Comparison of ENCODE assay signal across 15 mouse cellular contexts in genomic region chr17:27167545-27167944, GRCm38 (mm10). TPM values are rescaled to one million over a fixed set of nuclear protein-coding genes. Genes with fewer than 3 reads are reported as not detected.
DNase-seq lines count a peak whose midpoint lies in the region; ATAC-seq and TF ChIP-seq lines count a peak whose summit lies in the region.
"Had no signal": no experiment of that assay in that cellular context is flagged by ENCODE, and none has a peak within 500 bp of the region (broad histone marks: within the 10 kb centered on the region; RNA-seq: fewer than 3 reads in every experiment).

Ip6k3 (minus strand) TSS chr17:27167795.

- H3K4me1 ChIP-seq in kidney, postnatal 0 days (replicated peaks; ENCODE audit: insufficient read depth, low read length) = no peaks in the 10 kb centered on the region
- H3K4me1 ChIP-seq in kidney, embryonic 15.5 days = no peaks in the 10 kb centered on the region

- WGBS in kidney, postnatal 0 days = 24% methylated on average over 4 of the region's 4 CpGs
- 37% methylated on average over 4 of the region's 4 CpGs for WGBS in kidney, embryonic 15.5 days

- DNase-seq in cerebellum, postnatal 10 days = peak; percentile 80 to 81
- no peak for DNase-seq in cerebellum, adult 11-12 months
- peak; percentile 26 for DNase-seq in kidney, postnatal 0 days (ENCODE audit: low spot score)
- peak; percentile 83 for DNase-seq in gastrocnemius, postnatal 25 days
- DNase-seq in lung, postnatal 14 days = peak; percentile 26
- no peak for DNase-seq in ovary, adult 18-20 months (ENCODE audit: low spot score)
- no peak for DNase-seq in cerebellum, postnatal 36 days
- DNase-seq: cerebellum, adult 11 months; embryo, embryonic 11 days had no signal

- no peak for TF ChIP-seq CTCF in kidney, postnatal 0 days (IDR thresholded peaks at IDR 0.05; ENCODE audit: low read depth)

- no peaks in the 10 kb centered on the region for H3K9me3 ChIP-seq in kidney, postnatal 0 days (replicated peaks; ENCODE audit: low read length)
- no peaks in the 10 kb centered on the region for H3K9me3 ChIP-seq in kidney, embryonic 15.5 days (replicated peaks)
- H3K9me3 ChIP-seq: forebrain, embryonic 10.5 days had no signal

- no peak within 1 kb of the TSS for H3K4me2 ChIP-seq in kidney, postnatal 0 days (ENCODE audit: low read length)
- H3K4me2 ChIP-seq in kidney, embryonic 15.5 days = no peak within 1 kb of the TSS

- no peak within 1 kb of the TSS for H3K27ac ChIP-seq in kidney, postnatal 0 days
- no peak within 1 kb of the TSS for H3K27ac ChIP-seq in kidney, embryonic 15.5 days

- no peak within 1 kb of the TSS for H3K9ac ChIP-seq in kidney, postnatal 0 days (ENCODE audit: low read depth, low read length)
- H3K9ac ChIP-seq in kidney, embryonic 15.5 days = no peak within 1 kb of the TSS

- no peaks in the 10 kb centered on the region for H3K36me3 ChIP-seq in kidney, postnatal 0 days (ENCODE audit: insufficient read depth, low read length)
- no peaks in the 10 kb centered on the region for H3K36me3 ChIP-seq in kidney, embryonic 15.5 days
- H3K36me3 ChIP-seq: forebrain, embryonic 10.5 days had no signal

- H3K27me3 ChIP-seq in kidney, postnatal 0 days (ENCODE audit: insufficient read depth, low read length) = no peaks in the 10 kb centered on the region
- peaks cover 3% of the 10 kb centered on the region; the same call in 1 of the 2 replicates for H3K27me3 ChIP-seq in kidney, embryonic 15.5 days

- no peak within 1 kb of the TSS for H3K4me3 ChIP-seq in kidney, postnatal 0 days (replicated peaks; ENCODE audit: low read depth, low read length)
- H3K4me3 ChIP-seq in kidney, embryonic 15.5 days (replicated peaks) = no peak within 1 kb of the TSS
- H3K4me3 ChIP-seq: forebrain, embryonic 10.5 days had no signal

- ATAC-seq in kidney, postnatal 0 days (replicated peaks; ENCODE audit: low FRiP score, low read depth) = no peak
- ATAC-seq in kidney, embryonic 15.5 days (replicated peaks; ENCODE audit: low FRiP score) = no peak
- ATAC-seq: inflammation-experienced regulatory T-cells, adult 6 months; midbrain, embryonic 16.5 days had no signal

RNA-seq across cellular contexts. Expression of gene Ip6k3, which starts in this region (rescaled TPM):
- polyA plus RNA-seq in kidney, postnatal 0 days (2015; fragmentation: Nextera tagmentation; extraction: Ambion mirVana) = 0.18 and 0.43 TPM in 2 replicates
- polyA plus RNA-seq in kidney, embryonic 15.5 days (2015; fragmentation: Nextera tagmentation; extraction: Ambion mirVana) = 0.10 and 0.27 TPM in 2 replicates
- total RNA-seq in gastrocnemius, postnatal 25 days (2021) = 10 to 100 TPM; 73.4 to 94.9 TPM
- total RNA-seq: neutrophil, adult 5-6 weeks had no signal
- polyA plus RNA-seq: inflammation-experienced regulatory T-cells, adult 6 months; small intestine, adult 2 months had no signal

Comparison
In these comparisons a context has a peak if more than half of its experiments do, and no peak if none do; other contexts are left out.
1. DNase-seq: peak in cerebellum, postnatal 10 days (2 of 2), gastrocnemius, postnatal 25 days (single experiment) and lung, postnatal 14 days (single experiment); none in cerebellum, adult 11-12 months (single experiment), ovary, adult 18-20 months (single experiment) and cerebellum, postnatal 36 days (0 of 2).
2. Peak in DNase-seq in kidney, postnatal 0 days; RNA of the gene not detected or under 1 TPM.